Mouse (Mus musculus) adrenal gland, adult 2 months (tissue): ENCODE data around the gene Suclg2. TPM values are rescaled to one million over a fixed set of nuclear protein-coding genes. Genes with fewer than 3 reads are reported as not detected.
"Not testable (repeated sequence)": the region's sequence is repeated elsewhere in the genome, so short reads cannot be mapped to it uniquely, and the experiment has no call there.

Experiments used
- DNase-seq: peaks from one replicate; pipeline ENCODE4 v3.0.0; 2021
- polyA plus RNA-seq: library from polyadenylated mRNA; depleted of rRNA; stranded (reverse); fragments of >200 nt; gene quantifications from 2 replicates; pipeline ENCODE4 v1.2.3, GENCODE M21; 2012
- total RNA-seq, 2 experiments: library from RNA; stranded (reverse); gene quantifications; 2 replicates each; pipeline ENCODE4 v1.2.3; 2021

Gene Suclg2
- total and polyA plus RNA-seq, 3 experiments = 23.0 to 173 (median 121) TPM

DNA sequence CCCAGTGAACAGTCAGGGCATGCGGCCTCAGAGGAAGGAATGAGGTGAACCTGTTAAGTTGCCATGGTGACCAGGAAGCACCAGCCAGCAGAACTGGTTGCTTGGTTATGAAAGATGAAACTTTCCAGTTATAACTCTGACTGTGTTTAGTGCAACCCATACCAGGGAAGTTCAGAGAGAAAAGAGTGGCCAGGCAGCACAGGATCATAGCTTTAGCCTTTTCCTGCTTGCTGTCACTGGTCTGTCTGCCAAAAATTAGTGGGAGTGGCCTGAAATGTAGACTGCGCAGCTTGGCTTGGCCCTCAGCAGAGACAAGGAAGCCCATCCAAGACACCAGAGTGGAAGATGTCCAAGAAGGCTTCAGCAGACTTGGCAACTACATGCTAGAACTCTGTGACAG, 96.8 kb downstream of the Suclg2 start:
- DNase-seq = peak; percentile 59

DNA sequence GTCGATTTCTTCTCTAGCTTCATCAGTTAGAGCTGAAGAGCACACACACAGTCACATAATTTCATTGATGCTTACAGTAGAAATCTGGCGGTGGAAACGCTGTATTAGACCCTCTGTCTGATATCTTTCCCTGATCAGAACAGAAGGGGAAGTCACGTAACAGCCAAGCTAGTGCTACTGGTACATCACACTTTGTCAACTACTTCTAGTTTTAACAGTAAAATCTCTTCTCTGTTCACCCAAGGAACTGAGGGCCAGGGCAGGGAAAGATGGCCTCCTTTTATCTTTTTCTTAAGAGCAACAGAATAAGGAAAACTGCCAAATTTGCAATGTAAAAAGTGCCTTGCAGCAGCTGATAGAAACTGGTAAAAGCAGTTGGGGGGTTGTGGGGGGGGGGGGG, 97.8 kb downstream of the Suclg2 start:
- no peak for DNase-seq

DNA sequence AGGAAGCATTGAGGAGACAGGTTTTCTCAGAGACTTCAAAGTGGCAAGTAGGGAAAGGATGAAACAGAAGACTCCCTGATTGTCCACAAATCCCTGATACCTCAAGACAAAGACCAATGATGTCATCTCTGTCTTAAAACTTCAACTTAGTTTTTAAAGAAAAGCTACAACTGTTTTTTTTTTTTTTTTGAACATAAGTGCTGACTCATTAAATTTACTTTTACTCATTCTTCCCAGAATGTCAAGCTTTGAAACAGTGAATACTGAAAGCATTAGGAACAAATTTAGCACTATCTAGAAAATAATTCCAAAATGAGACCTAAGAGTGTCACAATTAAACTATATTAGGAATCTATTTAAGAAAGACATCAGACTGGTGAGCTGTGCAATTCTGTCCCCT, 98.8 kb downstream of the Suclg2 start:
- DNase-seq = no peak

DNA sequence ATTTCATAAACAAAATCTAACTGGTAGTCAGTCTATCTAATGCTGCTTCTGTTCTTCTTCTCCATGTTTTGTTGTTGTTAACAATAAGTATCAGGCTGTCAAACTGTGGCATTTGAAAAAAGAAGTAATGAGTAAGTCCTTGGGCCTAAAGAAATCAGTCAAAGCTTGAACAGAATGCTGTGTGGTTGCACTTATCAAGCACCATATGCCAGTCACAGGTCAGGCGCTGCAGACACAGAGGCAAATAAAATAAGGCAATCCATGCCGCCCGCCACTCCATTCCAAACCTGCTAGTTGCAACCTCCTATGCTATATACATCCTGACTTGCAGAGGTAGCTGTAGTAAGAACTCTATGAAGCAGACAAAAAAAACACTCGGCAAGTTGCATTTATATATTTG, 100.2 kb downstream of the Suclg2 start:
- no peak for DNase-seq

DNA sequence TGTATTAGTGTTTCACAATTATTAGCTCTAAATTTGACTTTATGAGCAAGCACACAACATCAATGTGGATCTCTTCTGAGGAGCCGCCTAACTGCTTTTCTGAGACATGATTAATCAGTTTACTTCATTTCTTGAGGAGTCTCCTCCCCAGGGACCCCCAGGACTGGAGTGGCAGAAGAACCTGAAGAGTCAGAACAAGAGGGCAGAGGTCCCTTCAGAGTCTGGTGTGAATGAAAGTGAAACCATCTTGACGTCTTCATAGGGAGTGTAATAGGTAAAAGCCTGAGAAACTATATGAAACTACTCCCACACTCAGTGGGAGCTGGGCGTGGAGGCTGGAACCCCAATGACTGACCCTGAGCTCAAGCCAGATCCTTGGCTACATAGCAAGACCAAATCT, 105.4 kb downstream of the Suclg2 start:
- DNase-seq = no peak

DNA sequence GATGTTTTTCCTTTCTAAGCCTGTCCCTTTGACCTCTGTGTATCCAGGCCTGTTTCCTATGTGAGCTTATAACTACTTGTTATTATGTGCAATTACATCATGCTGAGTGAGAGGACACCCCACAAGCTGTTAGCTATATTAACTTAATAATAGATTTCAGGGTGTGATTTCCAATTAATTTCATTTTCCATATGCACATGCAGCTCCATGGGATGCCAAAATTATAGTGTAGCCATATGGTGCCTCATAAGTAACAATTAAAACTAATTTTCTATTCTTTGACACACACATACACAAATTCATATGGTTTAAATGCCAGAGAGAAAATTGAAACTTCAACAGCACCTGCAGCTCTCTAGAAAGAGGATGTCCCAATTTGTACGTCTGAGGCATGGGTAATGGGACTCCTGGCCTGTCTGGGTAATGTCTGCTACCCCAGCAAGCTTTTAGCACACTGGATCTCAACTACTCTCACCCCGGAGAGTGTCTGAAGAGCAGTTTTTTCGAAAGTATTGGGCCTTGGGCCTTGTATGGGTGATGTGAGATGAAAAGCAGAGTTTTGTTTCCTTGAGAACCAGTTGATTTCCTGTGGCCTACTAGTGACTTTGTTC, 106.1 kb downstream of the Suclg2 start:
- no peak for DNase-seq

DNA sequence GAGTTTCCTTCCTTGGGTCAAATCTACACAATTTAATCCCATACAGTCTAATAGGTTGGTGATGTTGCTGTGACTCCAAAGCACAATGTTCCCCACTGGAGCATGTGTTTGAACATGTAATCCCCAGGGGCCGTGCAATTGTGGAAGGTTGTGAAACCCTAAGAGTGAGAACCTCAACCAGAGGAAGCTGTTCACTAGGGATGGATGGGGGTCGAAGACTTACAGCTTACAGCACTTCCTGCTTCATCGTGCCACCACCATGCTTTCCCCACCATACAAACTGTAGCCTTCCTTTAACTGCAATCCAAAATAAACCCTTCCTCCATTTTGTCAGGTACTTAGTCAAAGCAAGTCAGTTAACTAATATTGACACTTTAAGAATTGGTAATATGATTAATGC, 107.5 kb downstream of the Suclg2 start:
- DNase-seq = no peak

DNA sequence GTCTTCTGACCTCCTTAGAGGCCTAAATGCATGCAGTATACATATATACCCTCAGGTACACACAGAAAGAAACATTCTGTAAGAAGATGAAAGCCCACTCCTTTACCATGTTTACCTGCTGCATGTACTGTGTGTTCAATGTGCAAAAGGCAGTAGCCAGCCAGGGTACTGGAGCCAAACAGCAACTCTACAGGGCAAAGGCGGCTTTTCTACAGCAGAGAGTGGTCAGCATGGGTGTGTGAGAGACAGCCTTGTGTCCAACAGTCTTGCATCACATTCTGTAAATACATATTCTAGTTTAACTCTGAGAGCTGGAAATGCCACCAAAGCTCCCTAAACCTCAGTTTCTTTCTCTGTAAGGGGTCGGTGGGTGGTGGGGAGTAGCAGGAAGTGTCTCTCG, 110.5 kb downstream of the Suclg2 start:
- DNase-seq = no peak

DNA sequence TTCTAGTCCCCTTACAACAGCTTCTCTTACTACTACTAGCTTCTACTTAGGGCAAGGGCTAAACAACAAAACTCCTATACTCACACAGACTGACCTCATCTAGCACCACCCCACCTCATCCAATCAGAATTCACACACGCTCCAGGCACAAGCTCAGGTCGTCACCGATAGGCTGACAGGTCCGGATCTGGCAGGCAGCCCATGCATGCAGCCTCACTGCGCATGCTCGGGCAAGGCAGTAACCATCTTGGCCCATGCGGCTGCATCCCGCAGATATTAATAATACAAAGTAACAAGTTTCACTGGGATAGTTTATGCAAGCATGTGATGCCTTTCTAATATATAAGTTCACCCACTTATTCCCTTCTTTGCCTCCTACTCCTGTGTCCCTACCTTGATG, 117.9 kb downstream of the Suclg2 start:
- not testable (repeated sequence) for DNase-seq

DNA sequence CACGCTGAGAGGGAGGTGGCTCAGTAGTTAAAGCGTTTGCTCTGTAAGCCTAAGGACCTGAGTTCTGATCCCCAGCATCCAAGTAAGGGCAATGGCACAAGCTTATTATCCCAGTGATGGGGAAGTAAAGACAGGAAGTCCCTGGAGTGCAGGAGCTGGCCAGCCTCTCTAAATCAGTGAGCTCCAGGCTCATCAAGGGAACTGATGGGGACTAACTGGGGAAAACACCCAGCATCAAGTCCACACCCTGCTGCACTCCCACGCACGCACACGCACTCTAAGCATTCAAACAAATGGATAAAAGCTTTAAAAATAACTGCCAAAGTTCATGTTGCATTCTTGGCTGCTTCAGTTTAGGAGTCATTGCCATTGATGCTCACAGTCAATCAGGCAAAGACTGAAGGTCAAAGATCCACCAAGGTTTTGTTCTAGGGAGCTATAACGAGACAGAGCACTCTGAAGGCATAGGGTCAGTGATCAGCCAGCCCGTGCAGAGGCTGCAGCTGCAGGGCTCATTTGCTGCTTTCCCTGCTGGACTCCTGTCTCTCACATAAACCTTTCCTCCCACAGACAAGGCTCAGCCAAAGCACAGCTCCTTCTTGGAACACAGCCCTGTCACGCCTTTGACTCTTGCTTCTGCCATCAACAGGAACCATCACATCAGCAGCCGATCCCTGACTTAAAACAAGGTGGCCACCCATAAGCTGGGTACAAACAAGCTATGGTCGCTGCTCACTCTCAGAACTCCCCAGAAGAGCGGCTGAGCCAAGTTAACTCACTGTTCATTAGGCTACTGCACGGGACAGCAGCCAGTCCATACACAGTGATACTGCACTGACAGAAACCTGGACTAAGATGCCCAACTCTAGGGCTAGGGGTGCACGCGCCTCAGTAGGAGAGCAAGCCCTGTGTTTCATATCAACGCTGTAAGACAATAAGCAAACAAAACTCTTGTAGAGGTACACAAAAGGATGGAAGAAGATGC, 121.5 kb downstream of the Suclg2 start:
- DNase-seq = peak; percentile 8

DNA sequence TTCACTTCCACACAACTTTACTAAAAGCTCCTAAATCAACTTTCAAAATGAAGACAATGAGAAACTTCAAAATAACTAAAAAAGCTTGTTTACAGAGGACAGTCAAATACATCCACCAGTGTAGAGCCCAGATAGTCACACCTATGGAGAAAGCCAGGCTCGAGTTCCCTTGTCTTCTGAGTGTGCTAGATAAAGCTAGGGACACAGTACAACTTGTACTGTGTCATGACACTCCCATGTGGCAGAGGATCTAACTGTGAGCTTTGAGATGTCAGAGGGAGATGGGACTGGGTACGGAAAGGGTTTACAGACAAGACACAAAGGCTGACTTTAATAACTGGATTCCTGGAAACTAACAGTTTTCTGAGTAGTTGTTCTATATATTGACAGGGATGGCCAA, 122.7 kb downstream of the Suclg2 start:
- DNase-seq = no peak

DNA sequence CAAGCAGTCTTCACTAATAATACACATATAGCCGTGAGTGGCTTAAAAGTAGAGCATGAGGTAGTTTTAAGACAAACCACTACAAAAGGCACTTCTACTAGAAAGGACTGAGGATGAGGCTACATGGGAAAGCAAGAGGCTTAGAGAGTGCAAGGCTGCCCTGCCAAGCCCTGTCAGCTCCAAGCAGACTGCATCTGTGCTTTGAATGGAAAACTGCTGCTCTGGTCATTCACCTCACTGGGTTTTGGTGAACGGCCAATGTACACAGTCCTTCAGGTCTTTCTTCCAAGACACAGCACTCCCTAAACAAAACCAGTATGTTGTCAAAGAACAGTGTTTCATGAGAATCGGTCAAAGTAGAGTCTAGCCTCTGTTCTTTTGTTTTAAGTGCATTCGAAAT, 124.4 kb downstream of the Suclg2 start:
- no peak for DNase-seq

DNA sequence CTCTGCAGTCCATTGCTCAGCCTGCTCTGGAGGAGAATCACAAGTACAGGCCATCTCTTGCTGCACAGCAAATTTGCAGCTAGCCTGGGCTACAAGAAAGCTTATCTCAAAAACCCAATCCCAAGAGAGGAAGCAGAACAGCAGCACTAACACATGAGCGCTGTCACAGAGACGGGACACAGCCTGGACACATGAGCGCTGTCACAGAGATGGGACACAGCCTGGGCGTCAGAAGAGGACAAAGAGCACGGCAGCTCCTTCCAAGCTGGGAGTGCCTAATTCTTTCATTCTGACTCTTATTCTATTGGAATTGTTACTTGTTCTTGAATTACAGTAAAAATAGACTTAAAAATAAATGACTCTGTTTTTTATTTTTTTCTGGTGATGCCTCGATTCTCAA, 126.2 kb downstream of the Suclg2 start:
- DNase-seq = no peak

DNA sequence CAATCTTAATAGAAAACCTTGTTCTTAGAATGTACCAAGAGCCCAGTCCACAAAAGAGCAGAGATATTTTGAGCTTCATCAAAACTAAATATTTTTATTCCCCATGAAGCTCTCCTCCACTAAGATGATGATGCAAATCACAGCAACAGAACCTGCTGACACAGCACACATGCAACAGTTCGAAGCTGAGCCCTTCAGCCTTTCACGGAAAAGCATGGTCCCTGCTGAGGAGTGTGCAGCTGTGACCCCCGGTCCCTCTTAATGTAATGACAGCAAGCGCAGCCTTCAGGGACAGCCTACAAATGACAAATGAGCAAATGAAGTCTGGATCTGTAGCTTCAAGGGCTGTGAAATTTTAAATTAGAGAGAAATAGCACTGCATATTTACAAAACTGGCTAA, 128.1 kb downstream of the Suclg2 start:
- DNase-seq = no peak

DNA sequence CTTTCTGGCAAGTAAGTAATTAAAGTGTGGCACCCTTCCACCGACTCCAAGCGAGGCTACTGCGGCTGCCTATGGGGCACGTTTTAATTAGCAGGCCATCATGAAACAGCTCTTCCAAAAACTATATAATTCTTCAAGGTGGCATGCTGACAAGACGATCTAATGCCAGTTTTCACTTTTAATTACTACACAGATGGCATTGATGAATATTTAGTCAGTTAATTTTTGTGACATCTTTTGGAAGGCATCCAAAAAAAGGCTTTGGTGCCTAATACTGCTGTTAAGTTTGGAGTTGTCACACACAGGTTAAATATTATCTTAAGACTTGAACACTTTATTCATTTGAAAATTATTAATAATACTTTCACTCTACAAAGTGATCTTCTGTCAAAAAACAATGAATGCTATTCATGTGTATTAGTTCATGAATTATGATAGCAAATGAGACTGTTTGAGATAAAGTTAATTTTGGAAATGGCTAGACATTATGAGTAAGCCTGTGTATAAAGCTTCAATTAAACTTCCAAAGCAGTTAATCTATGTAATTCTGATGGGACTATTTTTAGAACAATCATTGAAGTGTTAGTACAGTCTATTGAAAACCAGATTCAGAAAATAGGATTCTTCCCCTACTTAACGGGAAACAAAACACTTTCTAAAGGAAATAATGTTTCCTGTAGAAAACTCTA, 131.3 kb downstream of the Suclg2 start:
- no peak for DNase-seq

DNA sequence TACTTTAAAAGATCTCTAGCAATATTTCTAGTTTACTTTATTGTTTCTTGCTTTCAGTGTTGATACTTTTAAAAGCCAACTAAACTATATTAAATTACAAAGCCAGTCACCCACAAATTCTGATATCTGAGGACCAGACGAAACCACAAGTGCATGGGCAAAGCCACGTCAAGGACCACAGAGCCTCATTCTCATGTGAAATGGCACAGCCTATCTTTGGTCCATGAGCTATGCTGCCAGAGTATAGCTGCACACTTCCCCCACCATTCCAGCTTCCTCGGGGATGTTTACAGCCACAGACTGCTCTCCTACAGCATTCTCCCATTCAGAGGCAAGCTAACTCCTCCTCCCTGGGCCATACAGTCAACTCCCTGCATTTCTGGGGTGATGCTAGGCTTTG, 136.7 kb downstream of the Suclg2 start:
- no peak for DNase-seq

DNA sequence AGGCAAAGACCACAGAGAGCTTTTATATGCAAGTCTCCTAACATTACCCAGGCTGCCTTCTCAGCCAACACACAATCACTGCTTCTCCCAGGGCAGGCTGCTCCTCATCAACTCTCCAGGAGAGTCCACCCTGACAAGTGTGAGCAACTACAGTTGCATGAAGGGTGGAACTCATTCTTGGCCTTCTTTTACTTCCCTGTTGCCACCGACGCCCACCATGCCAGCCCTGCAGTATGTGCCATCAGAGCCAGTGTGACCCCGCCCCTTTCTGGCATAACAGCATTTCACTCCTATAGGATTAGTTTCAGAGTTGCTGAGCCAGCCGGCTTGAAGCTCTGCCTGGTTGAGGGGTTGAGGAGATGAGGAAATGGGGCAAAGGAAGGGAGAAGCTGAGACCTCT, 138.8 kb downstream of the Suclg2 start:
- no peak for DNase-seq

DNA sequence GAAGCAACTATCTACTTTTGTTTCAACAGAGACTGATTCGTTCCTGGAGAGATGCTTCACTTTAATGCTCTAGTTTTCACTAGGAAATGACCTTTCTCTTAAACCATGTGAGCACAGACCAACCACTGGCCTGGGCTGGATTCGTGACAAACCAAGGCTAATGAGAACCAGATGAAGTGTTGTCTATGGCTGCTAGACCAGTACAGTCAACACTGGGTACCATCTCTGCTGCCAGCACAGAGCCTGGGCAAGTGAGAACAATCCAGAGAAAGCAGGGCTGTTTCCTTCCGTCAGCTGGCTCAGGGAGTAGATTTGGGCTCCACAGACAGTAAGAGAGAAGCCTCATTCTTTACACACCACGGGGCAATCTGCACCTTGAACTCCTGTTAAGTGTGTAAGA, 143.1 kb downstream of the Suclg2 start:
- no peak for DNase-seq

DNA sequence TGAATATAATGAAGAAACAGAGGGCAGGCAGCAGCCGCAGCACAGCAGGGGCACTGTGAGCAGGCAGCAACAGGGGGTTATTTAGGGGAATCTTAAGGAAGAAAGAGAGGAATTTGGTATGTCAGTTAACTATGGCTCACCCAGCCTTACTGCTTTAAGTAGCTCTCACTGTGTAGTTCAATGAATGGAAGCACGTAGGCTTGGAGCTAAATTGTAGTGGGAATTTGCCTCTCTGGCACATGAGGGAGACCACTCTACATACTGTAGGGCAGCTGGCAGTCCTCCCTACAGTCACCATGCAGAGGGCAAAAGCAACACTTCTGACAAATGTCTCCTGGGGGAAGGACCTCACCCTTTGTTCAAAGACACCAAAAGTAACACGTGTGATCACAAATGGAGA, 143.7 kb downstream of the Suclg2 start:
- no peak for DNase-seq

DNA sequence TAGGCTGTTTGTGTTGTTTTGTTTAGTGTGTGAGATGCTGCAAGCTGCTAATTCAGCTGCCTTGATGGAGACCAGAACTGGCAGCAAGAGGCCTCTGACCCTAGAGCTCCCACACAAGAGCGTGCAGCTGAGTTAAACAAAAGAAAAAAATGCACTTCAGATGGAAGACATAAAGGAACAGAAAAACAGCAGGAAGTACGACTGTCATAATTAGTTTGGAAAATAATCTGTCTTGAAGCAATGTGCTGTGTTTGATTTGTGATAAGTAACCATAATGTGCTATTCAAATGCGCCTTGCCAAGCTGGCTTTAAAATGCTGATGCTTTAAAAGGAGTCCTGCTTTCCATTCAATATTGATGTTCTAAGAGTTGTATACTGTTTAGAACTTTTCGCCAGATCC, 144.2 kb downstream of the Suclg2 start:
- DNase-seq = no peak

DNA sequence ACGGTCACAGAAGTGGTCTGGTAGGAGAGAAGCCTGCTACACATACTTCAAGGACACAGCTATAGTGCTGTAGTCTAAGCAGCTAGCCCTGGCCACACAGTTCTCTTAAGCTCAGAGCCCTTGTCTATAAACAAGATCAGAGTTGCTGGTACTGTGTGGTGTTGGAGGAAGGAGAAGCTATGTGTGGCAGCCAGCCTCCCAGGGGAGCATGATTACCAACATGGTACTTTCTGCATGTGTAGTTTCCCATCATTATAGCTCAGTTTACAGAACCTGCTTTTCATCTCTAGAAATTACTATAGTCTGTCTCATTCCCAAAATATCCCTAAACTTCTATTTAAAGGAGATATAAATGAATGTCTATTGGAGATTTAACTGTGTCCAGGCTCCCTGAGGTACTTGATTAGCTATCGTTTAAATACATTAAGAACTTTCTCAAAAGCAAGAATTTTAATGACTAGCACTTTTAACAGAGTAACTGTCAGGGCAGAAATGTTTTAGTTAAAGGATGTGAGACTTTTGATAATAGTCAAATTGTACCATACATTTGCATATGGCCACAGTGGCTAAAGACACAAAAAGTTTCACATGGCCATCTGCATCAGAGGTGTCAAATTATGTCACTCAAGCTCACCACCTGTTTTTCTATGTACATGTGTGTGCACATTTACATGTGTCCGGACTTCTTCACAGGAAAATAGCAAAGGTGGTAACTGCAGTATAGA, 145.4 kb downstream of the Suclg2 start:
- DNase-seq = no peak

DNA sequence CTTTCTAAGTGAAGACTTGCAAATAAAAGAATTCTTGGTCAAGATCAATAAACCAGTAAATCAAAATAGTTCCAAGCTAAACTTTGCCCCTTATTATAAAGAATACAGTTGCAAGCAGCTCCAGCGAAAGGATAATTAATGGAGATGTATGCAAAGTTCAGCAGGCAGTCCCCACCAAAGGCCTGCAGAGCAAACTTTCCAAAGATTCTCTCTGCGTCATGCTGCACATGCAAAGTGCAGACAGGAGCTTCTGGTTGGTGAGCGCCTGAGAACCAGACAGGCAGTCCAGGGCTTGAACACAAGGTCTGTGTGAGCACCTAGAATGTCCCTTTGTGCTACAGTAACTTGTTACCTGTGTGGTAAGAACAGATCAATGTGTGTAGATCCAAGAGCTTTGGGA, 147.0 kb downstream of the Suclg2 start:
- DNase-seq = no peak
